Mouse (Mus musculus) heart, embryonic 12.5 days (tissue): ENCODE measurements at regions not wholly inside any gene's neighbourhood (a gene's known extent, or its start where the extent isn't known, plus 50 kb on each side); places are given as distances from the start of the nearest gene placed in this dataset.

Source experiments
- ATAC-seq: fragments of 200-750 bp; cut with Nextera tagmentation; 2 replicates; pipeline ENCODE4 v1.8.0; 2017; ENCODE audit warnings: moderate TSS enrichment, moderate library complexity; ENCODE audit not compliant: insufficient number of reproducible peaks, low FRiP score
- H3K27ac ChIP-seq: fragments of 300-500 bp; sonication (generic); 2 replicates; pipeline ENCODE4 v1.5.1; 2016; ENCODE audit warnings: mild to moderate bottlenecking, moderate library complexity; ENCODE audit not compliant: poor library complexity, severe bottlenecking
- H3K27me3 ChIP-seq: fragments of 300-500 bp; sonication (generic); replicated peaks from 2 replicates; pipeline ENCODE4 v1.6.1; 2016; ENCODE audit warnings: mild to moderate bottlenecking, moderate library complexity
- H3K36me3 ChIP-seq: fragments of 300-500 bp; sonication (generic); 2 replicates; pipeline ENCODE4 v1.6.1; 2016; ENCODE audit warnings: mild to moderate bottlenecking, moderate library complexity
- H3K4me1 ChIP-seq: fragments of 300-500 bp; sonication (generic); replicated peaks from 2 replicates; pipeline ENCODE4 v1.6.1; 2016; ENCODE audit warnings: mild to moderate bottlenecking
- H3K4me2 ChIP-seq: fragments of 300-500 bp; sonication (generic); 2 replicates; pipeline ENCODE4 v1.6.1; 2016; ENCODE audit warnings: mild to moderate bottlenecking, moderate library complexity
- H3K4me3 ChIP-seq: fragments of 300-500 bp; sonication (generic); 2 replicates; pipeline ENCODE4 v1.5.1; 2016; ENCODE audit warnings: mild to moderate bottlenecking
- H3K9ac ChIP-seq: fragments of 300-500 bp; sonication (generic); 2 replicates; pipeline ENCODE4 v1.6.1; 2016; ENCODE audit warnings: mild to moderate bottlenecking, moderate library complexity
- H3K9me3 ChIP-seq: fragments of 300-500 bp; sonication (generic); replicated peaks from 2 replicates; pipeline ENCODE4 v1.6.1; 2016; ENCODE audit warnings: mild to moderate bottlenecking, moderate library complexity
- WGBS: fragments of 180-500 bp; shearing (Covaris S2); methylation state at CpG from one replicate; pipeline ENCODE4 v1.1.7; 2016; 5-methylcytosine and 5-hydroxymethylcytosine counted together

- Histone ChIP-seq H3K27ac (no peak overlapping the region), H3K9me3 (no peaks in the 10 kb centered on the region), H3K9ac (no peak overlapping the region), H3K4me2 (no peak overlapping the region), H3K4me3 (no peak overlapping the region), H3K4me1 (no peaks in the 10 kb centered on the region), H3K36me3 (no peaks in the 10 kb centered on the region), H3K27me3 (no peaks in the 10 kb centered on the region)
- 69% methylated on average over 5 of the region's 5 CpGs for WGBS
- ATAC-seq, result no peak
Observed at GRCm38 (mm10) chr13:71231182-71231581, 389.6 kb upstream of the Adamts16 start.

GRCm38 (mm10) chr13:71214776-71215175 lies 373.2 kb upstream of the Adamts16 start:
- Histone ChIP-seq H3K27me3 (no peaks in the 10 kb centered on the region), H3K27ac (no peak overlapping the region), H3K36me3 (no peaks in the 10 kb centered on the region), H3K4me2 (no peak overlapping the region), H3K4me1 (0 out of 2 replicates have a peak, but pooled peaks cover 3% of the 10 kb centered on the region), H3K9ac (no peak overlapping the region), H3K9me3 (no peaks in the 10 kb centered on the region), H3K4me3 (no peak overlapping the region)
- WGBS, result 57% methylated on average over 5 of the region's 5 CpGs
- ATAC-seq, result no peak

GRCm38 (mm10) chr13:71211363-71211762 lies 369.8 kb upstream of the Adamts16 start:
- no peak for ATAC-seq
- no peaks in the 10 kb centered on the region for H3K9me3 ChIP-seq
- WGBS, result 79% methylated on average over 4 of the region's 4 CpGs
- no peak overlapping the region for H3K4me2 ChIP-seq
- H3K36me3 ChIP-seq, result no peaks in the 10 kb centered on the region
- H3K4me3 ChIP-seq, result no peak overlapping the region
- H3K4me1 ChIP-seq, result 0 out of 2 replicates have a peak, but pooled peaks cover 3% of the 10 kb centered on the region
- no peaks in the 10 kb centered on the region for H3K27me3 ChIP-seq
- H3K27ac ChIP-seq, result no peak overlapping the region
- no peak overlapping the region for H3K9ac ChIP-seq

GRCm38 (mm10) chr13:71210658-71211251 lies 369.1 kb upstream of the Adamts16 start:
- Histone ChIP-seq H3K36me3 (no peaks in the 10 kb centered on the region), H3K9me3 (no peaks in the 10 kb centered on the region), H3K27me3 (no peaks in the 10 kb centered on the region), H3K4me2 (no peak overlapping the region), H3K4me1 (0 out of 2 replicates have a peak, but pooled peaks cover 3% of the 10 kb centered on the region), H3K9ac (no peak overlapping the region), H3K27ac (no peak overlapping the region), H3K4me3 (no peak overlapping the region)
- WGBS, result 41% methylated on average over 7 of the region's 7 CpGs
- ATAC-seq, result no peak

- no peaks in the 10 kb centered on the region for H3K27me3 ChIP-seq
- H3K27ac ChIP-seq, result no peak overlapping the region
- no peak overlapping the region for H3K4me2 ChIP-seq
- no peak overlapping the region for H3K9ac ChIP-seq
- 40% methylated on average over 3 of the region's 3 CpGs for WGBS
- 0 out of 2 replicates have a peak, but pooled peaks cover under 1% of the 10 kb centered on the region for H3K4me1 ChIP-seq
- no peak for ATAC-seq
- no peaks in the 10 kb centered on the region for H3K36me3 ChIP-seq
- H3K4me3 ChIP-seq, result no peak overlapping the region
- H3K9me3 ChIP-seq, result no peaks in the 10 kb centered on the region
Observed at GRCm38 (mm10) chr13:71205708-71206107, 364.1 kb upstream of the Adamts16 start.

GRCm38 (mm10) chr13:71200656-71201055 lies 359.0 kb upstream of the Adamts16 start:
- no peak for ATAC-seq
- H3K9me3 ChIP-seq, result no peaks in the 10 kb centered on the region
- H3K4me1 ChIP-seq, result no peaks in the 10 kb centered on the region
- no peak overlapping the region for H3K27ac ChIP-seq
- WGBS, result 42% methylated on average over 3 of the region's 3 CpGs
- no peak overlapping the region for H3K4me3 ChIP-seq
- H3K4me2 ChIP-seq, result no peak overlapping the region
- no peaks in the 10 kb centered on the region for H3K36me3 ChIP-seq
- no peak overlapping the region for H3K9ac ChIP-seq
- no peaks in the 10 kb centered on the region for H3K27me3 ChIP-seq

GRCm38 (mm10) chr13:71195675-71196074 lies 354.1 kb upstream of the Adamts16 start:
- WGBS, result 80% methylated on average over 4 of the region's 4 CpGs
- Histone ChIP-seq H3K9ac (no peak overlapping the region), H3K4me3 (no peak overlapping the region), H3K9me3 (peaks cover 5% of the 10 kb centered on the region), H3K27ac (no peak overlapping the region), H3K4me2 (no peak overlapping the region), H3K36me3 (no peaks in the 10 kb centered on the region), H3K4me1 (no peaks in the 10 kb centered on the region), H3K27me3 (no peaks in the 10 kb centered on the region)
- ATAC-seq, result no peak

- 70% methylated on average over 4 of the region's 4 CpGs for WGBS
- no peaks in the 10 kb centered on the region for H3K9me3 ChIP-seq
- no peak overlapping the region for H3K4me2 ChIP-seq
- ATAC-seq, result no peak
- H3K36me3 ChIP-seq, result no peaks in the 10 kb centered on the region
- H3K9ac ChIP-seq, result no peak overlapping the region
- H3K4me1 ChIP-seq, result no peaks in the 10 kb centered on the region
- H3K27ac ChIP-seq, result no peak overlapping the region
- no peaks in the 10 kb centered on the region for H3K27me3 ChIP-seq
- no peak overlapping the region for H3K4me3 ChIP-seq
Observed at GRCm38 (mm10) chr13:71184500-71184899, 342.9 kb upstream of the Adamts16 start.

GRCm38 (mm10) chr13:71179083-71179482 lies 337.5 kb upstream of the Adamts16 start:
- Histone ChIP-seq H3K36me3 (no peaks in the 10 kb centered on the region), H3K9me3 (no peaks in the 10 kb centered on the region), H3K4me3 (no peak overlapping the region), H3K4me1 (no peaks in the 10 kb centered on the region), H3K9ac (no peak overlapping the region), H3K4me2 (no peak overlapping the region), H3K27me3 (no peaks in the 10 kb centered on the region), H3K27ac (no peak overlapping the region)
- ATAC-seq, result no peak

GRCm38 (mm10) chr13:71174335-71174734 lies 332.7 kb upstream of the Adamts16 start:
- no peaks in the 10 kb centered on the region for H3K27me3 ChIP-seq
- no peaks in the 10 kb centered on the region for H3K9me3 ChIP-seq
- no peak overlapping the region for H3K4me2 ChIP-seq
- H3K4me1 ChIP-seq, result no peaks in the 10 kb centered on the region
- ATAC-seq, result no peak
- H3K9ac ChIP-seq, result no peak overlapping the region
- no peak overlapping the region for H3K27ac ChIP-seq
- no peaks in the 10 kb centered on the region for H3K36me3 ChIP-seq
- no peak overlapping the region for H3K4me3 ChIP-seq

GRCm38 (mm10) chr13:71166226-71166625 lies 324.6 kb upstream of the Adamts16 start:
- Histone ChIP-seq H3K9ac (no peak overlapping the region), H3K4me1 (peaks cover 3% of the 10 kb centered on the region; the same call in 1 of the 2 replicates), H3K27me3 (no peaks in the 10 kb centered on the region), H3K4me3 (no peak overlapping the region), H3K27ac (no peak overlapping the region), H3K4me2 (no peak overlapping the region), H3K36me3 (no peaks in the 10 kb centered on the region), H3K9me3 (no peaks in the 10 kb centered on the region)
- WGBS, result 60% methylated on average over 3 of the region's 3 CpGs
- no peak for ATAC-seq
